8 mouse cellular contexts compared by ENCODE assay signal in the genomic region with DNA sequence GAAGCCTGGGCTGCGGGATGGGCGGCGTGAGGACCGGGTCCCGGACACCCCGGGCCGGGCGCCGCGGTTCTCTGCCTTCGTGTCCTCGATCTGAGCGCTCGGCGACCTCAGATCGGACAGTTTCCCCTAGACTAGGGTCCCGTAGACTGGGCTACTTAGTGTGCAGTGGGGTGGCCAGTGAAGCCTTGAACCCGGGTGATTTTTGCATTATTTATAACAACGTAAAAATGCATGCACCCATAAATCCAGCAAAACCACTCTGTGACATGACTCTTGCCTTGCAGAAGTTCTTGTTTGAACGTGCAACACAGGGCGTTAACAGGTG. TPM values are rescaled to one million over a fixed set of nuclear protein-coding genes. Genes with fewer than 3 reads are reported as not detected.
DNase-seq lines count a peak whose midpoint lies in the region; ATAC-seq lines count a peak whose summit lies in the region.

No protein-coding gene starts in this region.

- no peaks in the 10 kb centered on the region for H3K9me3 ChIP-seq in lung, embryonic 15.5 days
- no peaks in the 10 kb centered on the region for H3K9me3 ChIP-seq in embryonic facial prominence, embryonic 15.5 days (replicated peaks)
- no peaks in the 10 kb centered on the region for H3K9me3 ChIP-seq in limb, embryonic 10.5 days (replicated peaks)
- H3K9me3 ChIP-seq in neural tube, embryonic 15.5 days (replicated peaks) = no peaks in the 10 kb centered on the region

- H3K4me3 ChIP-seq in lung, embryonic 15.5 days = peak overlapping the region; percentile 84
- peak overlapping the region; percentile 90 for H3K4me3 ChIP-seq in embryonic facial prominence, embryonic 15.5 days (replicated peaks)
- H3K4me3 ChIP-seq in limb, embryonic 10.5 days = peak overlapping the region; percentile 77
- H3K4me3 ChIP-seq in neural tube, embryonic 15.5 days (replicated peaks) = peak overlapping the region; percentile 76

- ATAC-seq in lung, embryonic 15.5 days (ENCODE audit: borderline replicate concordance, extremely low read depth, low FRiP score, low TSS enrichment) = no peak
- ATAC-seq in embryonic facial prominence, embryonic 15.5 days (ENCODE audit: insufficient number of reproducible peaks, low FRiP score, low TSS enrichment, low read depth) = no peak
- ATAC-seq in neural tube, embryonic 15.5 days (ENCODE audit: low FRiP score) = peak; percentile 36

- peak overlapping the region; percentile 82 for H3K9ac ChIP-seq in lung, embryonic 15.5 days
- peak overlapping the region; percentile 91 for H3K9ac ChIP-seq in embryonic facial prominence, embryonic 15.5 days
- peak overlapping the region; percentile 78 for H3K9ac ChIP-seq in neural tube, embryonic 15.5 days (replicated peaks)

- WGBS in lung, embryonic 15.5 days = 0% methylated on average over 21 of the region's 21 CpGs
- under 1% methylated on average over 21 of the region's 21 CpGs for WGBS in embryonic facial prominence, embryonic 15.5 days
- WGBS in limb, embryonic 10.5 days = under 1% methylated on average over 21 of the region's 21 CpGs
- WGBS in neural tube, embryonic 15.5 days = under 1% methylated on average over 21 of the region's 21 CpGs

- peak overlapping the region; percentile 89 for H3K4me2 ChIP-seq in lung, embryonic 15.5 days
- peak overlapping the region; percentile 81 for H3K4me2 ChIP-seq in embryonic facial prominence, embryonic 15.5 days (replicated peaks)
- peak overlapping the region; percentile 83 for H3K4me2 ChIP-seq in neural tube, embryonic 15.5 days

- no peak for DNase-seq in lung, postnatal 14 days
- no peak for DNase-seq in limb, embryonic 10.5 days (ENCODE audit: low spot score)
- DNase-seq in thymus, postnatal 25 days = no peak
- no peak for DNase-seq in spleen, postnatal 36 days (ENCODE audit: low spot score in 2 of 2)
- DNase-seq in kidney, postnatal 25 days = no peak

- H3K36me3 ChIP-seq in lung, embryonic 15.5 days = peaks cover 11% of the 10 kb centered on the region; the same call in 1 of the 2 replicates
- H3K36me3 ChIP-seq in embryonic facial prominence, embryonic 15.5 days = peaks cover 25% of the 10 kb centered on the region
- H3K36me3 ChIP-seq in limb, embryonic 10.5 days = peaks cover 33% of the 10 kb centered on the region
- peaks cover 11% of the 10 kb centered on the region for H3K36me3 ChIP-seq in neural tube, embryonic 15.5 days

- H3K4me1 ChIP-seq in lung, embryonic 15.5 days = peaks cover 18% of the 10 kb centered on the region
- H3K4me1 ChIP-seq in embryonic facial prominence, embryonic 15.5 days = peaks cover 25% of the 10 kb centered on the region
- H3K4me1 ChIP-seq in limb, embryonic 10.5 days = peaks cover 17% of the 10 kb centered on the region
- peaks cover 29% of the 10 kb centered on the region for H3K4me1 ChIP-seq in neural tube, embryonic 15.5 days

- H3K27ac ChIP-seq in lung, embryonic 15.5 days = no peak overlapping the region; the same call in 1 of the 2 replicates
- peak overlapping the region; percentile 74 for H3K27ac ChIP-seq in embryonic facial prominence, embryonic 15.5 days (replicated peaks)
- H3K27ac ChIP-seq in limb, embryonic 10.5 days = peak overlapping the region; percentile 94
- H3K27ac ChIP-seq in neural tube, embryonic 15.5 days (replicated peaks) = peak overlapping the region; percentile 52; the same call in 1 of the 2 replicates

- no peaks in the 10 kb centered on the region for H3K27me3 ChIP-seq in lung, embryonic 15.5 days
- H3K27me3 ChIP-seq in embryonic facial prominence, embryonic 15.5 days = no peaks in the 10 kb centered on the region
- no peaks in the 10 kb centered on the region for H3K27me3 ChIP-seq in limb, embryonic 10.5 days (ENCODE audit: low read depth, poor library complexity, severe bottlenecking)
- no peaks in the 10 kb centered on the region for H3K27me3 ChIP-seq in neural tube, embryonic 15.5 days (replicated peaks)

RNA-seq across cellular contexts. Expression of a gene that starts 0.3 kb away (rescaled TPM):
- polyA plus RNA-seq in lung, embryonic 15.5 days (2015; fragmentation: Nextera tagmentation; extraction: Ambion mirVana) = 39.2 and 43.8 TPM in 2 replicates
- 49.6 and 51.8 TPM in 2 replicates for polyA plus RNA-seq in embryonic facial prominence, embryonic 15.5 days (2015; fragmentation: Nextera tagmentation; extraction: Ambion mirVana)
- polyA plus RNA-seq in limb, embryonic 10.5 days (2016; fragmentation: Nextera tagmentation; extraction: Ambion mirVana) = 50.6 and 55.2 TPM in 2 replicates
- polyA plus RNA-seq in neural tube, embryonic 15.5 days (2015; fragmentation: Nextera tagmentation; extraction: Ambion mirVana) = 70.2 and 78.1 TPM in 2 replicates

RNA-seq across cellular contexts. Expression of a gene that starts 0.5 kb away (rescaled TPM):
- 30.5 and 31.0 TPM in 2 replicates for polyA plus RNA-seq in lung, embryonic 15.5 days (2015; fragmentation: Nextera tagmentation; extraction: Ambion mirVana)
- polyA plus RNA-seq in embryonic facial prominence, embryonic 15.5 days (2015; fragmentation: Nextera tagmentation; extraction: Ambion mirVana) = 28.1 and 29.2 TPM in 2 replicates
- 29.3 and 34.7 TPM in 2 replicates for polyA plus RNA-seq in limb, embryonic 10.5 days (2016; fragmentation: Nextera tagmentation; extraction: Ambion mirVana)
- 36.1 and 37.4 TPM in 2 replicates for polyA plus RNA-seq in neural tube, embryonic 15.5 days (2015; fragmentation: Nextera tagmentation; extraction: Ambion mirVana)
